Mouse (Mus musculus): ENCODE data around the gene Rab42. TPM values are rescaled to one million over a fixed set of nuclear protein-coding genes. Genes with fewer than 3 reads are reported as not detected.

Rab42 gene
- polyA plus RNA-seq, 1 experiment from 2014 or later: 1.8 TPM

DNA sequence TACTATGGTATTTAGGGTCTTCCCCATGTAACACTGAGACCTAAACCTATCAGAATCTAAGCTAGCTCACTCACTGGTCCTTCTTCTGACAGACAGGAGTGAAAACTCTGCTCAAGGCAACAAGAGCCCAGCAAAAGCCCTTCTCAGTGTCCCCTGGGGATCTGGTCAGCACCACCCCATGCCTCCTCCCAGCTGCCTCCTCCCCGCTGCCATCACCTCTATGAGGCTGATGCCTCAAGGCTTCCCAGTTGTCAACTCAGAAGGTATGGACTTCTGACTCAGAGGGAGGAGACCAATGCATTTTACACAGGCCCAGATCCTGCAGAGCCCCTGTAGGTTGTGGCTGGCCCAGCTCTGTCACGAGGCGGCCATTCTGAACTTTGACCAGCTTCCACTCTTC, 38.3 kb upstream of the Rab42 start:
- H3K27ac ChIP-seq: no peak overlapping the region
- WGBS: 89% methylated on average over 3 of the region's 3 CpGs
- peaks cover 26% of the 10 kb centered on the region for H3K36me3 ChIP-seq
- peaks cover 15% of the 10 kb centered on the region for H3K4me1 ChIP-seq
- H3K27me3 ChIP-seq (replicated peaks): no peaks in the 10 kb centered on the region
- H3K9me3 ChIP-seq: no peaks in the 10 kb centered on the region
- ATAC-seq (ENCODE audit: insufficient read depth, low FRiP score, low read depth): no peak
- H3K4me3 ChIP-seq (replicated peaks): no peak overlapping the region
- no peak overlapping the region for H3K9ac ChIP-seq
- H3K4me2 ChIP-seq: no peak overlapping the region

DNA sequence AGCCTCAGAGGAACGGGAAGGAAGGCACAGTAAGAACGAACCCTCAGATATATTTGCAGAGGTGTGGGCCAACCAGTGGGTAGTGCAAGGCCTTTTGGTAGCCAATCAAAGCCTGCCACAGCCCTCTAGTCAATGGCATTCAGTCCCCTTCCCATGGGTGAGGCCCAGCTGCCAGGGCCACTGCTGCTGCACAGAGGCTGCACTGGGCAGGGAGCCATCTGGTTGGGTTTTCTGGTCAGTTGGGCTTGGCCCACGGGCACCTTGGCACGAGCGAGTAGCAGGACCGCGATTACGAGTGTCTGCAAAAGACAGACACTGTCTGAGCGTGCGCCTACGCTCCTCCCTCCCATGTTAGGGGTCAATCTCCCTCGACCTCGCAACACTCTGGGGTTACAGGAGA, 35.8 kb upstream of the Rab42 start:
- H3K9ac ChIP-seq: no peak overlapping the region
- no peak overlapping the region for H3K4me3 ChIP-seq (replicated peaks)
- H3K4me1 ChIP-seq: peaks cover 4% of the 10 kb centered on the region; the same call in 1 of the 2 replicates
- no peaks in the 10 kb centered on the region for H3K9me3 ChIP-seq
- no peak overlapping the region for H3K4me2 ChIP-seq
- no peak overlapping the region for H3K27ac ChIP-seq
- ATAC-seq (ENCODE audit: insufficient read depth, low FRiP score, low read depth): no peak
- H3K27me3 ChIP-seq (replicated peaks): no peaks in the 10 kb centered on the region
- WGBS: 94% methylated on average over 13 of the region's 13 CpGs
- peaks cover 43% of the 10 kb centered on the region for H3K36me3 ChIP-seq

DNA sequence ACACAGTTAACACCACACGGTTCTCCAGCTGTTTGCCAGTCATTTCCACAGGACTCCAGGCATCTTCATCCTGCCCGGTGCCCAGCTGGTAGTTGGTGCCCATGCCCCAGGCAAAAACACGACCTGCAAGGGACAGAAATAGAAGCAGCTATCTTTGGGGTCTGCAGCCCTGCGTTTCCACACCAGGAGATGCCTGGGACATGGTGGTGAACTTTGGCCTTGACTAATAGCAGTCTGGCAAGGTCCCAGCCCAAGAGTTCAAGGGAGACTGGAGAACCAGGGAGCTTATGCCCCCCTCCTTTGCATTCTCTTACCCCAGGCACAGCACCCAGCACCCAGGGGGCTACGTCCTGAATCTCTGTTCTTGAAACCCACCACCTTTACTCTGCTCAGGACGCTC, 29.7 kb upstream of the Rab42 start:
- 81% methylated on average over 6 of the region's 6 CpGs for WGBS
- H3K27ac ChIP-seq: no peak overlapping the region
- no peak overlapping the region for H3K9ac ChIP-seq
- ATAC-seq (ENCODE audit: insufficient read depth, low FRiP score, low read depth): no peak
- H3K4me1 ChIP-seq: peaks cover 11% of the 10 kb centered on the region
- no peaks in the 10 kb centered on the region for H3K9me3 ChIP-seq
- H3K4me2 ChIP-seq: no peak overlapping the region
- H3K4me3 ChIP-seq (replicated peaks): no peak overlapping the region
- peaks cover 43% of the 10 kb centered on the region for H3K36me3 ChIP-seq
- H3K27me3 ChIP-seq (replicated peaks): no peaks in the 10 kb centered on the region

DNA sequence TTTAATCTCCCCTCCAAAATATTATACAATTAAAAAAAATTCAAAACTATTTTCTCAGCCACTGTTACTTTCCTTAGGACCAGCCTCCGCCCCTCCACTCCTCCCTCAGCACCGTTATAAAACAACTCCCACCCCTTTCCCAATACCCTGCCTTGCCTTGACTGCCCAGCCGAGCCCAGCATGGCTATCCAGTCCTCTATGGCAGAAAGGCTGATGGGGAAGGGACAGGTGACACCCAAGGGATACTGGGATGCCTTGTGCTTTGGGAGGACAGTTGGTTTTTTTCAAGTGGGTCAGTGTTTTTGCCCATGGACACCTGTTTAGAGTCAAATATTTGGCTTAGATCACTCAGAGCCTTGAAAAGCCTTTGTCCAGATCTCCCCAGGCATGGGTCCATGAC, 28.8 kb upstream of the Rab42 start:
- Histone ChIP-seq H3K9me3 (no peaks in the 10 kb centered on the region), H3K36me3 (peaks cover 35% of the 10 kb centered on the region), H3K9ac (no peak overlapping the region), H3K27ac (no peak overlapping the region), H3K4me3 (replicated peaks) (no peak overlapping the region), H3K27me3 (replicated peaks) (no peaks in the 10 kb centered on the region), H3K4me2 (no peak overlapping the region), H3K4me1 (peaks cover 11% of the 10 kb centered on the region)
- no peak for ATAC-seq (ENCODE audit: insufficient read depth, low FRiP score, low read depth)
- 80% methylated on average over 3 of the region's 3 CpGs for WGBS

DNA sequence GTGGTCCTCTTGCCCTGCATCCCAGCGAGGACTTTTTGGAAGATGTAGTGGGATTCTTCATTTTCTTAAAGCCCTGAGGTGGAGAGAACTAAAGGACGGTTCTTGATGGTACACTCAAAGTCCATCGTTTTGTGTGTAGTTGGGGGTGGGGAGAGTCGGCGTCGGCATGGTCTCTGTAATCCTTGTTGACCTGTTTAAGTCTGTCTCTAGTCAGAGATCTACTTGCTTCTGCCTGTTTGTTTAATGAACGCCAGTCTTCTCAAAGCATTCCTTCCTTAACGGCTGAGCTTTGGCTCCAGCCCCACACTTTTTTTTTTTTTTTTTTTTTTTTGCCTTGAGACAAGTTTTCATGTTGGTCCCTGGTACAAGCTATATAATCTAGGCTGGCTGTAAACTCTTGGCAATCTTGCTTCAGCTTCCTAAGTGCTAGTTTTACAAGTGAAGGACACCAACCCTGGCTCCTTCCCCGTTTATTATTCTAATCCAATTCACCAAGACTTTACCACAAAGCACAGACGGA, 26.7 kb upstream of the Rab42 start:
- Histone ChIP-seq H3K4me2 (peak overlapping the region; percentile 82), H3K9me3 (no peaks in the 10 kb centered on the region), H3K27ac (peak overlapping the region; percentile 95), H3K4me1 (peaks cover 11% of the 10 kb centered on the region), H3K36me3 (peaks cover 31% of the 10 kb centered on the region), H3K27me3 (replicated peaks) (no peaks in the 10 kb centered on the region), H3K9ac (peak overlapping the region; percentile 82), H3K4me3 (replicated peaks) (peak overlapping the region; percentile 87)
- ATAC-seq (ENCODE audit: insufficient read depth, low FRiP score, low read depth): no peak
- WGBS: 7% methylated on average over 10 of the region's 10 CpGs

- no peaks in the 10 kb centered on the region for H3K27me3 ChIP-seq (replicated peaks)
- ATAC-seq (ENCODE audit: insufficient read depth, low FRiP score, low read depth): peak; percentile 94
- H3K9ac ChIP-seq: peak within 1 kb of the TSS; percentile 82
- H3K4me3 ChIP-seq (replicated peaks): peak within 1 kb of the TSS; percentile 87
- peaks cover 11% of the 10 kb centered on the region for H3K4me1 ChIP-seq
- H3K4me2 ChIP-seq: peak within 1 kb of the TSS; percentile 82
- H3K27ac ChIP-seq: peak within 1 kb of the TSS; percentile 95
- H3K9me3 ChIP-seq: no peaks in the 10 kb centered on the region
- peaks cover 30% of the 10 kb centered on the region for H3K36me3 ChIP-seq
- WGBS: under 1% methylated on average over 52 of the region's 52 CpGs
These were observed 26.1 kb upstream of the Rab42 start, which contains the start of gene Trnau1ap for GRCm38 (mm10) chr4:132329115-132329834. Gene Trnau1ap, minus strand, starts transcription at chr4:132329538.

DNA sequence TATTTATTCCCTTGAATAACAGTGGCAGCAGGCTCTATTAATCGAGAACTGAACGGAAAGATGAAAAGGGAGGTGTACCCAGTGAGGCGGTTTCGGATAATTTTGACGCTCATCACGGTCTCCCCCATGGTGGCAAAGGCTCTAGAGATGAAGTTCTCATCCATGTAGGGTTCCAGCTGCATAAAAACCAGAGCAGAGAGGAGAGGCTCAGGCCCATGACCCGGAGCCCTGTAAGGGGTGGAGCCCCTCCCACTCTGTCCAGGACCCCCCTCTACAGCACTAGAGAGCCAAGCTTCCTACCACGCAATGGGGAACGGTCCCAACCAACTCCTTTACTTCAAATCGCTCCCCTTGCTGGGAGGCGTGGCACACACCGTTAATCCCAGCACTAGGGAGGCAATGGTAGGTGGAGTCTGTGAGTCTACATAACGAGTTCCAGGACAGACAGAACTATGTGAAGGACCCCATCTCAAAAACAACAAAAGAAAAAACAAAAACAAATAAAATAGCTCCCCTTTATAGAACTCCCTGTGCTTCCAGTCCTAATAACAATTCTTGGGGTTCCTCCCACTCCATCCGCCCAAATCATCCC, 25.3 kb upstream of the Rab42 start:
- H3K36me3 ChIP-seq: peaks cover 29% of the 10 kb centered on the region
- H3K4me3 ChIP-seq (replicated peaks): peak overlapping the region; percentile 87
- peak overlapping the region; percentile 82 for H3K4me2 ChIP-seq
- no peaks in the 10 kb centered on the region for H3K9me3 ChIP-seq
- ATAC-seq (ENCODE audit: insufficient read depth, low FRiP score, low read depth): no peak
- 46% methylated on average over 14 of the region's 14 CpGs for WGBS
- H3K9ac ChIP-seq: peak overlapping the region; percentile 82; the same call in 1 of the 2 replicates
- no peaks in the 10 kb centered on the region for H3K27me3 ChIP-seq (replicated peaks)
- H3K27ac ChIP-seq: peak overlapping the region; percentile 95
- H3K4me1 ChIP-seq: peaks cover 11% of the 10 kb centered on the region

DNA sequence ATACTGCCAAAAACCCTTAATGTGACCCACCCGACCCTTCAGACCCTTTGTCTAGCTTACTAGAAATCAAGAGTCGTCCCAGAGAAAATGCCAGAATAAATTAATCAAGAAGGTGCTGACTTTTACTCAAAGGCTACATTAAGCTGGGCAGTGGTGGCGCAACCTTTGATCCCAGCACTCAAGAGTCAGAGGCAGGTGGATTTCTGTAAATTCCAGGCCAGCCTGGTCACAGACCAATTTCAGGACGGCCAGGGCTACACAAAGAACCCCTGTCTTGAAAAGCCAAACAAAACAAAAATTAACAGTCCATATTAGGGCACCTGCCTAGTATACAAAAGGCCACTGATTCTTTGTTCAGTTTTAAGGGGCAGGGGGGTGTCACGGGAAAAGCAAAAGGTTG, 23.3 kb upstream of the Rab42 start:
- no peak for ATAC-seq (ENCODE audit: insufficient read depth, low FRiP score, low read depth)
- H3K9ac ChIP-seq: no peak overlapping the region
- H3K9me3 ChIP-seq: no peaks in the 10 kb centered on the region
- no peaks in the 10 kb centered on the region for H3K27me3 ChIP-seq (replicated peaks)
- 64% methylated on average over 5 of the region's 5 CpGs for WGBS
- peaks cover 11% of the 10 kb centered on the region for H3K4me1 ChIP-seq
- H3K36me3 ChIP-seq: peaks cover 17% of the 10 kb centered on the region; the same call in 1 of the 2 replicates
- H3K4me3 ChIP-seq (replicated peaks): no peak overlapping the region
- no peak overlapping the region for H3K27ac ChIP-seq
- no peak overlapping the region for H3K4me2 ChIP-seq

GRCm38 (mm10) chr4:132315711-132316110, 12.5 kb upstream of the Rab42 start:
- H3K9ac ChIP-seq: no peak overlapping the region
- no peak for ATAC-seq (ENCODE audit: insufficient read depth, low FRiP score, low read depth)
- 83% methylated on average over 8 of the region's 8 CpGs for WGBS
- no peaks in the 10 kb centered on the region for H3K27me3 ChIP-seq (replicated peaks)
- H3K4me3 ChIP-seq (replicated peaks): no peak overlapping the region
- H3K27ac ChIP-seq: no peak overlapping the region
- H3K4me1 ChIP-seq: no peaks in the 10 kb centered on the region
- H3K9me3 ChIP-seq: no peaks in the 10 kb centered on the region
- H3K4me2 ChIP-seq: no peak overlapping the region
- H3K36me3 ChIP-seq: peaks cover 33% of the 10 kb centered on the region

DNA sequence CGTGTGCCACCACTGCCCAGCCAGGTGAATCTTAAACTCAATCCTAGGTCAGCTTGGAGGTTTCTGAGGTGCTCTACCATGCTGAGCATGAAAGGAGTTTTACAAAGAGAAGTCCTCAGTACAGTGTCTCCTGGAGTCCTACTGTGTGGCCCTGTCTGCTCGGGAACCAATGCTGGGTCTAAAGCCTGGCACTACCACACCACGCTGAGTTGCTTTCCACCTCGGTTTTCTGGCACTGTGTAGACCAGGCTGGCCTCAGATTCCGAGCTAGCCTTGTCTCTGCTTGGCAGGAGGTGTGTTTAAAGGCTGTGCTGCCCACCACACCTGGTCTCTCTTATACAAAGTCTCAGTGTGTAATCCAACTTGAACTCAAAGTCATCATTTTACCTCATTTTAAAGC, 9.4 kb upstream of the Rab42 start:
- 82% methylated on average over 5 of the region's 5 CpGs for WGBS
- H3K27me3 ChIP-seq (replicated peaks): no peaks in the 10 kb centered on the region
- no peak overlapping the region for H3K4me2 ChIP-seq
- H3K4me3 ChIP-seq (replicated peaks): no peak overlapping the region
- H3K9ac ChIP-seq: no peak overlapping the region
- 0 out of 2 replicates have a peak, but pooled peaks cover 3% of the 10 kb centered on the region for H3K4me1 ChIP-seq
- no peak overlapping the region for H3K27ac ChIP-seq
- H3K9me3 ChIP-seq: no peaks in the 10 kb centered on the region
- H3K36me3 ChIP-seq: peaks cover 35% of the 10 kb centered on the region
- ATAC-seq (ENCODE audit: insufficient read depth, low FRiP score, low read depth): no peak

DNA sequence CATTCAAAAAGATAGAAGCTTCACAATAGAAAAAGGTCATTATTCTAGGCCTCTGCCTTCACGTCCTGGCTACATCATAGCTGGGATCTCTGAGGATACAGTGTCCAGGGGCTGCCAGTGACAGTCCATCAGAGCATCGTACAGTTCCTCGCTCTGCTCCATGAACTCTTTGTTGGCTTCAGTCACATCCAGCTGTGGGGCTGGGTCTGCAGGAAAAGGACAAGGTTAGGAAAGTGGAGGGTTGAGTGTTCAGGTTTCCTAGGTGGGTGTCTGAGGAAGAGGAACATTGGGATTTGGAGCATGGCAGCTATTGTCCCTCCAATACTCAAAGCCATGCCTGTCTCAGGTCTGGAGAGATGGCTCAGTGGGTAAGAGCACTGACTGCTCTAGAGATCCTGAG, 8.6 kb upstream of the Rab42 start:
- Histone ChIP-seq H3K9ac (no peak overlapping the region), H3K9me3 (no peaks in the 10 kb centered on the region), H3K4me1 (0 out of 2 replicates have a peak, but pooled peaks cover 3% of the 10 kb centered on the region), H3K27me3 (replicated peaks) (no peaks in the 10 kb centered on the region), H3K4me3 (replicated peaks) (no peak overlapping the region), H3K36me3 (peaks cover 31% of the 10 kb centered on the region), H3K4me2 (no peak overlapping the region), H3K27ac (no peak overlapping the region)
- no peak for ATAC-seq (ENCODE audit: insufficient read depth, low FRiP score, low read depth)
- WGBS: 37% methylated on average over 3 of the region's 3 CpGs

DNA sequence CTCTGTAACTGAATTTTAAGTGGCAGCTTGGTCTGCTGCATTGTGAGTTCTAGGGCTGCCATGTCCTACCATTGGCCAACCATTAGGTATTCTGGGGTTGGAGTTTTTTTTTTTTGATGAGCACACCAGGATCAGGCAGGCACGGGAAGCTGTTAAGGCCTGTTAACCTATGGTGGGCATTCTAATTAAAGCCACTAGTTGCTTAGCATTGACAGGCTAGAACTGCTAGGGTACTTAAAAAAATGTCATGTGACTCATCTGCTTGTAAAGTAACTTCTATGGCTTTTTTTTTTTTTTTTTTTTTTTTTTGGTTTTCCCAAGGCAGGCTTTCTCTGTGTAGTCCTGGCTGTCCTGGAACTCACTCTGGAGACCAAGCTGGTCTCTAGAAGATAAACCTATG, 8.0 kb upstream of the Rab42 start:
- H3K4me1 ChIP-seq: 0 out of 2 replicates have a peak, but pooled peaks cover 3% of the 10 kb centered on the region
- no peaks in the 10 kb centered on the region for H3K27me3 ChIP-seq (replicated peaks)
- H3K36me3 ChIP-seq: peaks cover 27% of the 10 kb centered on the region
- ATAC-seq (ENCODE audit: insufficient read depth, low FRiP score, low read depth): no peak
- 50% methylated on average over 1 of the region's 1 CpGs for whole genome bisulfite sequencing
- H3K27ac ChIP-seq: no peak overlapping the region
- H3K9ac ChIP-seq: no peak overlapping the region
- no peaks in the 10 kb centered on the region for H3K9me3 ChIP-seq
- no peak overlapping the region for H3K4me3 ChIP-seq (replicated peaks)
- no peak overlapping the region for H3K4me2 ChIP-seq
